Mouse (Mus musculus) urinary bladder, adult 18-20 months (tissue): ENCODE data around the gene Rdh19.
"Not testable (repeated sequence)": the region's sequence is repeated elsewhere in the genome, so short reads cannot be mapped to it uniquely, and the experiment has no call there.

Source experiments
- DNase-seq, 2 experiments: peaks; one replicate each; pipeline ENCODE4 v3.0.0; 2022; ENCODE audit warnings: low spot score in 2 of 2, mixed read lengths in 2 of 2

The Rdh19 gene

DNA sequence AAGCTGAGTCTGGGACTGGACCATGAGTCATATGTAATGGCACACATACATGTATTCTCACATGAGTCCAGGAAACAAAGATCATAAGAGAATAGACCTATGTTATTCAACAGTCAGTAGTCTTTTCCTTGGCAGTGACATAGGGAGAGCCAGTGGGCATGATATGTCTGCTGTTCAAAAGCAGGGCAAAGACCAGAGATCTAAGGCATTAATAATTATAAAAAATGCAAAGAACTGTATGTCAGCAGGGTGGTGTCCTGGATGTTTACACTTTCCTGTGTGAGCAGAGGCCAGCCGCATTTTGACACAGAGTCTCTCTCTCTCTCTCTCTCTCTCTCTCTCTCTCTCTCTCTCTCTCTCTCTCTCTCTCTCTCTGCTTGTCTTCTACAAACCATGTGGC, at the start of gene Rdh19:
Rdh19 (plus strand) TSS at position 301 of the 400 bp plus-strand sequence.
- no peak for DNase-seq

DNA sequence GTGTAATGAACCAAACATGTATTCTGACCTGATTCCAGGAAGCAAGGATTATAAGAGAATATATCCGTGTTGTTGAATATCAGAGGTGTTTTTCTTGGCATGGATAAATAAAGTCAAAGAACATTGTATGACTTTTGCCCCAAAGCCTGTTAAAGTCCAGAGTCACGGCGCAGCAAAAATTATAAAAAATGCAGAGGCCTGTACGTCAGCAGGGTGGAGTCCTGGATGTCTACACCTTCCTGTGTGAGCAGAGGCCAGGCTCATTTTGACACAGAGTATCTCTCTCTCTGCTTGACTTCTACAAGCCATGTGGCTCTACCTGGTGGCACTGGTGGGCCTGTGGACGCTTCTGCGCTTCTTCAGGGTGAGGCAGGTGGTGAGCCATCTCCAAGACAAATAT, 48.8 kb upstream of the Rdh19 start, which contains the start of gene Rdh16:
Rdh16 (plus strand) TSS at position 262 of the 400 bp plus-strand sequence.
- DNase-seq = no peak

DNA sequence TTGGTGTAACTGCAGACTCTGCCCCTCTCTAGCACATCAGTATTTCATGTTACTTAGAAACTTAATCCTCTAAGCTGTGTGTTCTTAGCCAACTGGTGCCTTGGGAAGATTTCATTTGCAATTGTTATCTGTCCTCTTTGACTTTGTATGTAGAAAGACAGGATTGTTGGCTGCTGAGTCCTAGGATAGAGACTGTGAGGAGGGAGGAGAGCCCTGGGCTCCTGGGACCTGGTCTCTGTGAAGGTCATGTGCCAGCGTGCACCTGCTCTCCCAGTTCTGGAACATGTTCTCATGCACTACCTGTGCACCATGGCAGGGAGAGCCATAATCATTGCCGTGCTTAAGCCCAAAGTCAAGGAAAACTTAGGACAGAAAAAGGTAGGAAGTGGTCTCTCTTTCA, 48.1 kb upstream of the Rdh19 start:
- DNase-seq = no peak

DNA sequence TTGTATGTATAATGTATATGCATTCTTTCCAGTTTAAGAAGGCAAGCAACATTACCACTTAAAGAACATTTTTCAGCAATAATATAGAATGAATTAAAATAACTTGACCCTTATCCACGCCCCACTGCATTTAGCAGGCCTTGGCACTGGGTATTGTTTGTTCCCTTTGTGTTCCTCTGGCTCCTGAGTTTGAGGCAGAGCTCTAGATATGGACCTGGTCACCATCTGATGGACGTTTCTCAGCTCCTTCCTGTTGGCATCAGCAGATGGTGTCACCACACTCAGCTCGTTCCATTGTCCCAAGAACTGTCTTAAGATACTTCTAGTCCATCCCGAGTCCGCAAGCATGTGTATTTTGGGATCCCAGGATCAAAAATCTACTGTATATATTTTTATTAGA, 47.5 kb upstream of the Rdh19 start:
- DNase-seq = no peak

DNA sequence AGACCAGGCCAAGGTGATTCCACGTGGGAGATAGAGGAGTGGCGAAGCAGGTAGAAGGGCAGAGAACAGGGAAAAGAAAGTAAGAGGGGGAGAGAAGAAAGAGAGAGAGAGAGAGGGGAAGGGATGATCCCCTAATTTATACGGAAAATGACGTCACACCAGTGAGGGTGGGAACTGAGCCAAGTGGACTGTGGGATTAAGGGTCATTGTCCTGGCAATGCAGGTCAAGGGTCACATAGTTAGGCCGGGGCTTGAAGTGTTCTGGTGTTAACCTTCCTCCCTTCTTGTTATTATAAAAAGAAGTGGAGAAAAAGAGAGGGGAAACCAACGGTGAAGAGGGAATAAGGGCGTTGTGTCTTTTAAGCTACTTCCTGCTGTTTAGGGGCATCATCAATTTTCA, 45.3 kb upstream of the Rdh19 start:
- no peak for DNase-seq

DNA sequence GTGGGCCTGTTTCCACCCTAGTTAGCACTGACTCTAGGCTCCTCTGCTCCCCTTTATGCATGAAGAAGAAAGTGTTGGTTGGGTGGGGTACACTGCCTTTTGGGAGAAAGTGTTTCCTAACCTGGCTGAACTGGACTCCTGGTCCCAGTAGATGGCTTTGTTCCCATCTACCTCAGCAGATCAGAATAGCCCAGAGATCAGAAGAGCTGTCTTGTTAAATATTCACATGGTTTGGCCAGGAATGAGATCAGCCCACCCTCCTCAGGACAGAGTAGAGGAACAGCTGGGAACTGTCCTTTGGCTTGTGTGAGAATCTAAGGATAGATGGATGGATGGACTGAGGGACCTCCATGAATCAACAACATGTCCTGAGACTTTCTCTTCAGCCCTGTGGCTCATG, 33.8 kb upstream of the Rdh19 start:
- DNase-seq = no peak

DNA sequence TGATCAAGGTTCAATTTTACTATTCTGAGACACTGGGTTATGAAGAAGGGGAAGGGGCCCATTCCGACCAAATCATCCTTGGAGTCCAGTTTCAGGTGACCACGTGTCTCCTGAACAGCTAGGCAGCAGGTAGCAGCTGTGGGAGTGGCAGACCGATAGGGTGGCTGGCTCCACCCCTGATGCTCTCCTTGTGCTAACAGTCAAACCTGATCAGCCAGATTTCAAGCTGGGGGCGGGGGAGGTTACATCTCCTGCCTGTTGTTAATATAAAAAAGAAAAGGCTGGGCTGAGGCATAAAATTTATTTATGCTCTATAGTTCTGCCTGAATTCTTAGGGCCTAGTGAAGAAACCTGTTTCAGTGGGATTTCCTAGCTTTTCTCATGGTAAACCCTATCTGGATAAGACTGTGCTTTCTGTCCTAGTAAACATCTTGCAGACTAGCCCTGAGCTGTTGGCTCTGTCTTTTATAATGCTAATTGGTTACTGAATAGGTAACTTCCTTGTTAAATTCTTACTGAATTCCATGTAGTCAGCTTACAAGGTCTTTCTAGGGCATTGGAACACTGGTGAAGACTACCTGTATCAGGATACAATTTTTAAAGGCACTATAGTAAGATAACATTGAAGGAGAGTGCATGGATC, 32.3 kb upstream of the Rdh19 start:
- peak; percentile 5 to 6 for DNase-seq

DNA sequence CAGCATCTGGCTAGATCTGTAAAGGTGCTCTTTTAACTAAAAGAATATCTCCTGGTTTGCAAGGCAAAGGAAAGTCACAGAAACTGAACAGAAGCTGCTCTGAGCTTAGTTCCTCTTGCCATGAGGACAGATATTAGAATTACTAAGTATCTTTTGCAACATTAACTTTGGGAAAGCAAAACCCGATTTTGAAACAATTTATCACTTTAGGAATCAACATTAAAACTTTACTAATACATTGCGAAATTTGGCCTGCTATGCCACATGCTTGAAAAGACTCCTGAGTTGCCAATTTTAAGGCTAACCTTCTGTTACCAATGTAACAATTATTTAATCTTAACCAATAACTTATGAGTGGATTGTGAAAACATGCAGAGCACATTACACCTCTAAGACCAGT, 27.9 kb upstream of the Rdh19 start:
- DNase-seq = not testable (repeated sequence)

DNA sequence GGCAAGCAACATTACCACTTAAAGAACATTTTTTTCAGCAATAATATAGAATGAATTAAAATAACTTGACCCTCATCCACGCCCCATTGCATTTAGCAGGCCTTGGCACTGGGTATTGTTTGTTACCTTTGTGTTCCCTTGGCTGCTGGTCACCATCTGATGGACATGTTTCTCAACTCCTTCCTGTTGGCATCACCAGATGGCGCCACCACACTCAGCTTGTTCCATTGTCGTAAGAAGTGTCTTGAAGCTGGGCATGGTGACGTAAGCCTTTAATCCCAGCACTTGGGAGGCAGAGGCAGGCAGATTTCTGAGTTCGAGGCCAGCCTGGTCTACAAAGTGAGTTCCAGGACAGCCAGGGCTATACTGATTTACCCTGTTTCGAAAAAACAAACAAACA, 24.3 kb upstream of the Rdh19 start:
- DNase-seq = no peak

DNA sequence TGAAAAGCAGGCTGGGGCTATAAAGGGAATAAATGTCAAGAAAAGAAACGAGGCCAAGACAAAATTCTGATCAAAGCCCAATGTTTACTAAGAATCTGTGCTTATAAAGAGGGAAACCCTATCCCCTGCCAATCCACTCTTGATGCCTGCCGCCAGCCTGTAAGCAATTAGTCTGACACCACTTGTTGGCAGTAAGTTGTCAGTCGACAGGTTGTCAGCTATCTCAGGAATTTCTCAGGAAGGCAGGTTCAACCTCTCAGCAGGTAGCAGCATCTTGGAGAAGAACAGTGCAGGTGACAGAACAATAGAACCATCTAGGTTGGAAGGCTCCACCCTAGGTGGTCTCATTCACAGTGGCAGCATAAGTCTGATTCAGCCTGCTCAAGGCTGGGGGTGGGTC, 20.6 kb upstream of the Rdh19 start:
- no peak for DNase-seq

DNA sequence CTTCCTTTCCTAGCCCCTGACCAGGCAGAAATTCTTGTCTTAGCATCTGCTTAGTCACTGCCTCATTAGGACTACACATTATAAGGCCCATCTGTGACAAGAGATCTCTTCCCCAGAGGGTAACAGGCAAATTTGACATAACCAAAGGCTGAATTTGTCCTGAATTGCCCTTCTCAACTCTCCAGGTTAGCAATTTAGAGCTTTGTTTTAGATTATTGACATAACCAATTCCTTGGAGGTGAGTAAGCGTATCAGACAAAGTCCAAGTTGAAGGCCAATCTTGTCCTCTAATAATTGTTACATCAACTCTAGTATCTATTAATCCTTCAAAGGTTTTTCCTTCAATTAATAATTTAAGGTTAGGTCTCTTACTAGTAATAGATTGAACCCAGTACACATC, 15.5 kb upstream of the Rdh19 start:
- not testable (repeated sequence) for DNase-seq

DNA sequence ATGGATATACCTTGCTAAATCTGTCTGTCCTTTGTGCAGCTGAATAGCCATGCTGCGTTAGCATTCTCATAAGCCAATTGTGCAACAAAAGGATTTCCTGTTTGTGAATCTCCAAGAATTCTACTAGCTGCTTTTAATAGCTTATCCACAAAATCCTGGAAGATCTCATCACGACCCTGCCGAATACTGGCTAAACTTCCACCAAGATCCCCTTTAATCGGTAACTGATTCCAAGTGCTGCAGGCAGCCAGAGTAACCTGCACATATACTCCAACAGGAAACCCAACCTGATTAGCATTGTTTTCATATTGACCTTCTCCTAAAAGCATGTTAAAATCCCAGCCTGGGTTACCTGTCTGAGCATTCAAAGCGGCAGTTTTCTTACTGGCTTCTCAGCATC, 14.4 kb upstream of the Rdh19 start:
- DNase-seq = no peak

DNA sequence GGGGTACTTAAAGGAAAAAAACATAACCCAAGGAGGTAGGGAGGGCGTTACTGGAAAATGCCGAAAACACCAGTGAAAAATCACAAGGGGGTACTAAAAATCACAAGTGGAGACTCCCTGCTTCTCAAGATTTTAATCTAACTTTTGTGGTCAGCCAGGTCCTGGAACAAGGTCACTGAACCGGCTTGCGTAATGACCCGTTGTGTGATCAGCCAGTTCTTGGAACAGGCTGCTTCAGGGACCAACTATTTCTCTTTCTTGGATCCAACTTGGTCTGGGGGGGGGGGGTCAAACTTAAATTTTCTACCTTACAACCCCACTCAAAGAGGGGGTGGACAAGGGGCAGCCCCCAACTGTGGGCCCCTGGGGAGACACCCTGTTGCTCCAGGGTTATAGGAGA, 11.9 kb upstream of the Rdh19 start:
- DNase-seq = not testable (repeated sequence)

DNA sequence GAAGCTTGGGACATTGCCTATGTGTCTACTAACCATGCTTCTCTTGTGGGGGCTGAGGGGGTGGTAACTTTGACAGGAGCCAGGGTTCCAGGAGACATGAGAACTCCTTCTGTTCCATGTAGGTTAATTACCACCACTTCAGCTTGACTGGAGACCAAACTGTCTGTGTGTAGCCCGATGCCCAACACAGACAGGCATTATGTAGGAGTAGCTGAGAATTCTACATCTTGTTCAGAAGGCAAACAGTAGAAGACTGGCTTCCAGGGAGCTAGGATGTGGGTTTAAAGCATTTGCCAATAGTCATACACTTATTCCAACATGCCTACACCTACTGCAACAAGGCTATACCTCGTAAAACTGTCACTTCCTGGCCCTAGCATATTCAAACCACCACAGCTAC, 11.2 kb upstream of the Rdh19 start:
- DNase-seq = no peak

DNA sequence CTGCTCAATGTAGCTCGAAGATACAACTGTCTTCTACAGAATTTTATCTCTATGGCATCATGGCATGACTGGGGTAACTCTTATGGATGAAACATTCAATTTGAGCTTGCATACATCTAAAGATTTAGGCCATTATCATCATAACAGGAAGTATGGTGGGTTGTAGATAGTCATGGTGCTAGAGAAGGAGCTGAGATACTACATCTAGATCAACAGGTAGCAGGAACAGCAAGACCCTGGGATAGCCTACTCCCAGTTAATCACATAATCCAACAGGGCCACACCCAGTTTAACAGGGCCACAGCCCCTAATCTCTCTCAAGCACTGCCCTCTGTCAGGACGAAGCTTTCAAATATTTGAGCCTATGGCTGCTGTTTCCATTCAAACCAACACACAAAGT, 9.0 kb upstream of the Rdh19 start:
- DNase-seq = no peak

DNA sequence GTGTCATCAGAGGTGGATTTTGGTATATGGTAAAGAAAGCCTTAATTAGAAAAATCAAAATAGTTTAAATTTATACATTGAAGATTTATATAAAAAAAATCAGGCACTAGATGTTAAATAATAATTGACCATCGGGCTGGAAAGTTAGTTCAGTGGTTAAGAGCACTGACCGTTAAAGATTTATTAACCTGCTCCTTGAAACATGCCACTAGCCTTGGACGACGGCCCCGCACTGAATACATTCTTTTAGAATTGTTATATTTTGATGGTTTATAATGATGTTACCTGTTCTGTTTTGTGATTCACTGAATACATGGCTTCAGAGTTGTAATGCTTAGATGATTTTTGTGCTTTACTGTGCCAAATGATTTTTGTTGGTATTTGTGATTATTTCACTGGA, 3.8 kb upstream of the Rdh19 start:
- not testable (repeated sequence) for DNase-seq

DNA sequence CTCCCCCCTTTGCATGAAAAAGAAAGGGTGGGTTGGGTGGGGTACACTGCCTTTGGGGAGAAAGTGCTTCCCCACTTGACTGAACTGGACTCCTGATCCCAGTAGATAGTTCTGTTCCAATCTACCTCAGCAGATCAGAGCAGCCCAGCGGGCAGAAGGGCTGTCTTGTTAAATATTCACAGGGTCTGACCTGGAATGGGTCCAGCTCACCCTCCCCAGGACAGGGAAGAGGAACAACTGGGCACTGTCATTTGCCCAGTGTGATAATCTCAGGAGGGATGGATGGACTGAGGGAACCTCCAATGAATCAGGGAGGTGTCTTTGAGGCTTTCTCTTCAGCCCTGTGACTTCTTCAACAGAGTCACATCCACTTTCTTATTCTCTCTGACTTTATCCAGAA, 1.6 kb upstream of the Rdh19 start:
- DNase-seq = no peak

DNA sequence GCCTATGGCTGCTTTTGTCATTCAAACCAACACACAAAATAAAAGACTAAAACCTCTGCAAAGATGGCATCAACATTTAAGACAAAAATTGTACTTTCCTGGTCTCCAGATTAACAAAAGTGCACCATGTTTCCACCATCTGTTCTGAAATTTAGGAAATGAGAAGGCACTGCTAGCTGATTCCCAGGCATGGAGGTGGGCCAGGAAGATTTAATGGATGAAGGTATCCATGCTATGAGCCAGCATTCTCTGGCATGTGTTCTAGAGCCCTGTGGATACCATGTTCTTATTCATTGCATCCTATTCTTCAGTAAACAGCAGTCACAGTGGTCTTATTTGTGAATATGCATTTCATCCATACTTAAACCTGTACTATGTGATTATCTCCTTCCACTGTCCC, 6.6 kb downstream of the Rdh19 start:
- no peak for DNase-seq

DNA sequence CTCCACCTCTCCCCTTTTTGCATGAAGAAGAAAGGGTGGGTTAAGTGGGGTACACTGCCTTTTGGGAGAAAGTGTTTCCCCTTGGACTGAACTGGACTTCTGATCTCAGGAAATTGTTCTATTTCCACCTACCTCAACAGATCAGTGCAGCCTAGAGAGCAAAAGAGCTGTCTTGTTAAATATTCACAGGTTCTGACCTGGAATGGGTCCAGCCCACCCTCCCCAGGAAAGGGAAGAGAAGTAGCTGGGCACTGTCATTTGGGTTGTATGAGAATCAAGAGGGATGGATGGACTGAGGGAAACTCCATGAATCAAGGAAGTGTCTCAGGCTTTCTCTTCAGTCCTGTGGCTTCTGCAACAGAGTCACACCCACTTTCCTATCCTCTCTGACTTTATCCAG, 15.2 kb downstream of the Rdh19 start:
- no peak for DNase-seq

DNA sequence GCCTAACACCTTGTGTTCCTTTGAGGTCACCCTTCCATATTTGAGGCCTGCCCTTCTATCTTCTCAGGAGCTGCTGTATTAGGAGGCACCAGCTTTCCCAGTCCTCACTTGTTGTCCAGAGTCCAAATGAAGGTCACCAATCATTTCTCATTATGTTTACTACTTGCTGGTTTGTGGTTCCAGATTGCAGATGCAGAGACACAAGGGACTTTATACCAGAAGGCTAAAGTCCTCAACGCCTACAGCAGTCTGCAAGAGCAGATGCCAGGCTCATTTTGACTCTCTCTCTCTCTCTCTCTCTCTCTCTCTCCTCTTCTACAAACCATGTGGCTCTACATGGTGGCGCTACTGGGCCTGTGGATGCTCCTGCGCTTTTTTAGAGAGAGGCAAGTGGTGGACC, 16.5 kb downstream of the Rdh19 start, which contains the start of gene Rdh16f2:
Rdh16f2 (plus strand) TSS at position 243 of the 400 bp plus-strand sequence.
- DNase-seq = no peak

DNA sequence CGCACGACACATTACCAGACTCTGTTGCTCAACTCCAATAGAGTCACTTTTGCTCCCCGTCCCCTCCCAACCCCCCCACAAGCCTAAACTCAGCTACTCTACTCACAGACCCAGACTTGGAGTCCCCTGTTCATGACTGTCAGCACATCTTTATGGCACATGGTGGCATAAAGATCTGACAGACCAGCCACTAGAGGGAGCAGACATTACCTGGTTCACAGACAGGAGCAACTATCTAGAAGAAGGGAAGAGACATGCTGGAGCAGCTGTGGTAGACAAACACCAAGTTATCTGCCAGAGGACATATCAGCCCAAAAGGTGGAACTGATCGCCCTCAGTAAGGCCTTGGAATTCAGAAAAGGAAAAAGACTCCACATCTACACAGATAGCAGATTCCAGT, 22.8 kb downstream of the Rdh19 start:
- no peak for DNase-seq

DNA sequence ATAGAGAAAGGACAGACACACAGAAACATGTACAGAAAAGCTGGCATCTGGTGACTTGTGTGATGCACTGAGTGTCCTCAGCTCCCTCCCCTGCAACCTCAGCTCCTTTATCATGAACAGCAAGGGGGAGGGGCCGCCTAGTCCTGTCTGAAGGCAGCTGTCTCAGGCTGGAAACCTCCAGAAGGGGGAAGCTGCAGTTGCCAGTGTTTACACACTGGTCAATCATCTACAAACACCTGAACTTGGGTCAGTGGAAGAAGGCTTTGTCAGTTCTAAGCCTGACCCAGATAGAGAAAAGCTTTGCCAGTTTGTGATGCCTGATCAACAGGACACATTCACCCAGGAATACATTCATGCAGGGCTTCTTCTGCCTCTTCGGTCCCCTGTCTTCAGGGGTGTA, 28.0 kb downstream of the Rdh19 start:
- DNase-seq = peak; percentile 37 to 57

DNA sequence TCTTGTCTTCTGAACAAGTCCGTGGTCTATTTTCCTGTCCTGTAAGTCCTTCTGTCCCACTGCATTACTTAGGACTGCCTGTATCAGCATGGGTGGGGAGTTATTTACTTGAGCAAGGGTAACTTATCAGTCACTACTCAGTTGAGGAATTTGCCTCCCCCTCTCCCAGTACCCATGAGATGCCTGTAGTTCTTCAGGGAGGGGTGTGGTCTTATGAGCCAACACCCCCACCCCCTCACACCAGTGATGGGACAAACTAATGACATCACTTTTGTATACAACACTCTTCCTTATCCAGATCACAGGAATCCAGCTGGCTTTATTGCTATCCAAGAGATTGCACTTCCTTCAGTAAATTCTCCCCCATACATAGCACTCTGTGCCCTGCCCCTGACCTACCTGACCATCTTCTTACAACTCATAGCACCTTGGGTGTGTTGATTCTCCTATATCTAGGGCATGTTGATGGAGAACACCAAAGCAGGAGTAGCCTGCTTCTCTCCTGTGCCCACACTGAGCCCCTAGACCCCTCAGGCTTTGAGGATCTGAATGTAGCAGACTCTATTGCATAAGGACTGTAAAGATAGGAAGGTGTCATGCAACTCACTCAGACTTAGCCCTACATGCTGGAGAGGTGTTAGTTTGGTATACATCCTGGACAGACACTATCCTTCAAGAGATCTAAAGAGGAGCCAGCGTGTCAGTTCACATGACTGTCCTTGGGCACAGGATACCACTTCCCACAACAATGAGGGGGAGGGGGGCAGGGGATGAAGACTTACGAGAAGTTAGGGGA, 28.7 kb downstream of the Rdh19 start:
- DNase-seq = no peak
